Mouse (Mus musculus) stomach, embryonic 14.5 days (tissue): Measurements from ENCODE around the gene Phc2. TPM values are rescaled to one million over a fixed set of nuclear protein-coding genes. Genes with fewer than 3 reads are reported as not detected.

ENCODE experiments used
- ATAC-seq: fragments of 200-750 bp; cut with Nextera tagmentation; 2 replicates; pipeline ENCODE4 v1.8.0; 2017; ENCODE audit warnings: low read depth, moderate TSS enrichment; ENCODE audit not compliant: insufficient number of reproducible peaks, insufficient read depth, low FRiP score
- H3K27ac ChIP-seq: fragments of 300-500 bp; sonication (generic); 2 replicates; pipeline ENCODE4 v1.5.1; 2014; ENCODE audit warnings: mild to moderate bottlenecking, low read length, moderate library complexity, mixed read lengths
- H3K27me3 ChIP-seq: fragments of 300-500 bp; sonication (generic); 2 replicates; pipeline ENCODE4 v1.6.1; 2014; ENCODE audit warnings: low read length, control low read depth, mixed read lengths; ENCODE audit not compliant: control insufficient read depth, insufficient read depth
- H3K36me3 ChIP-seq: fragments of 300-500 bp; sonication (generic); 2 replicates; pipeline ENCODE4 v1.6.1; 2014; ENCODE audit warnings: mild to moderate bottlenecking, control low read depth, low read length, moderate library complexity, mixed read lengths; ENCODE audit not compliant: control insufficient read depth, insufficient read depth
- H3K4me1 ChIP-seq: fragments of 300-500 bp; sonication (generic); 2 replicates; pipeline ENCODE4 v1.6.1; 2014; ENCODE audit warnings: low read length, control low read depth, mixed read lengths; ENCODE audit not compliant: control insufficient read depth, insufficient read depth
- H3K4me2 ChIP-seq: fragments of 300-500 bp; sonication (generic); replicated peaks from 2 replicates; pipeline ENCODE4 v1.6.1; 2014; ENCODE audit warnings: low read depth, low read length, control low read depth
- H3K4me3 ChIP-seq: fragments of 300-500 bp; sonication (generic); 2 replicates; pipeline ENCODE4 v1.5.1; 2014; ENCODE audit warnings: low read depth, low read length, control low read depth
- H3K9ac ChIP-seq: fragments of 300-500 bp; sonication (generic); replicated peaks from 2 replicates; pipeline ENCODE4 v1.6.1; 2014; ENCODE audit warnings: low read depth, mild to moderate bottlenecking, control low read depth, low read length, moderate library complexity, mixed read lengths
- H3K9me3 ChIP-seq: fragments of 300-500 bp; sonication (generic); 2 replicates; pipeline ENCODE4 v1.6.1; 2016; ENCODE audit warnings: low read depth, low read length, control low read depth; ENCODE audit not compliant: control insufficient read depth
- WGBS: fragments of 180-500 bp; shearing (Covaris S2); extraction: QIAGEN DNeasy Blood & Tissue Kit; methylation state at CpG from one replicate; pipeline ENCODE4 v1.1.7; 2014; 5-methylcytosine and 5-hydroxymethylcytosine counted together
- polyA plus RNA-seq: library from polyadenylated mRNA; unstranded; fragments of >200 nt; fragmentation: Nextera tagmentation; extraction: Ambion mirVana; gene quantifications from 2 replicates; pipeline ENCODE4 v1.2.1, GENCODE M21; 2014

The Phc2 gene
- polyA plus RNA-seq, 1 experiment from 2014 or later, result 22.9 TPM

DNA sequence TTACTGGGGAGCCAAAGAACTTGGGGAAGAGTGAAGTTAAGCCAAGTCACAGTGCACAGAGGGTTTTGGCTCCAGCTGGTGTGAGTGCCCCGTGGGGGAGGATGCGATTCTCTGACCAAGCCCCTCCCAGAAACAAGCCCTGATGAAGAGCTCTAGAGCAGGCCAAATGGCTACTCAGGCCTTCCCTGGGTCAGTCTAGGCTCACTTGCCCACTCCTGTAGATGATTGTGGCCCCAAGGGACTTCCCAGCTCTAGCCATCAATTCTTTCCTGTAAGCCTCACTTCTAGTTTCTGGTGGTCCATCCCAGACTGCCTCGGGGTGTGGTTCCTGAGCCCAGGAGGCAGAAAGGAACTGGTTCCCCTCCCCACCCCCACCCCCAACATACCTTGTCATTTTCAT lies 100.6 kb downstream of the Phc2 start, which contains the start of gene A3galt2:
Gene A3galt2 (plus strand): TSS at position 301 of the 400 bp plus-strand sequence.
- Histone ChIP-seq H3K9ac (no peak within 1 kb of the TSS), H3K4me3 (no peak within 1 kb of the TSS), H3K36me3 (peaks cover 25% of the 10 kb centered on the region), H3K4me2 (no peak within 1 kb of the TSS), H3K27me3 (no peaks in the 10 kb centered on the region), H3K27ac (no peak within 1 kb of the TSS), H3K4me1 (no peaks in the 10 kb centered on the region), H3K9me3 (no peaks in the 10 kb centered on the region)
- WGBS, result 63% methylated on average over 3 of the region's 3 CpGs
- no peak for ATAC-seq

DNA sequence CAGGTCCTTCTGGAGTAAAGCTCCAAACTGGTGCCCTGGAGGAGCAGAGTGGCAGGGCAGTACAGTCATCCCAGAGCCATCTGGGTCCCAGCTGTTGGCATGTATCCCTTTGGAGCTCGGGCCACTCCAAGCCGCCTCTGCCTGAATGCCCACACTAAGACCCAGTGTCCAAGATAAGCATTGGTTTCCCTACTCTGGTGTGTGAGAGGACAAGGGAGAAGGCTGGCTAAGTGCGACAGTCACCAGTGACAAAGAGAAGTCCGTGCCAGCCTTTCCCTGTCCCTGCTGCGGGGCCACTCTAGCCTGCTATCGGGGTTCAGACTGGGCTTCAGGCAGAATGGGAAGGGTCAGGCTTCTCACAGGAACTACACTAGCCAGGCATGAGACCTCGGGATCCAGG lies 101.4 kb downstream of the Phc2 start:
- Histone ChIP-seq H3K9me3 (no peaks in the 10 kb centered on the region), H3K27ac (no peak overlapping the region), H3K4me3 (no peak overlapping the region), H3K27me3 (no peaks in the 10 kb centered on the region), H3K4me1 (no peaks in the 10 kb centered on the region), H3K36me3 (peaks cover 16% of the 10 kb centered on the region), H3K9ac (no peak overlapping the region), H3K4me2 (no peak overlapping the region)
- no peak for ATAC-seq
- 82% methylated on average over 7 of the region's 7 CpGs for WGBS

DNA sequence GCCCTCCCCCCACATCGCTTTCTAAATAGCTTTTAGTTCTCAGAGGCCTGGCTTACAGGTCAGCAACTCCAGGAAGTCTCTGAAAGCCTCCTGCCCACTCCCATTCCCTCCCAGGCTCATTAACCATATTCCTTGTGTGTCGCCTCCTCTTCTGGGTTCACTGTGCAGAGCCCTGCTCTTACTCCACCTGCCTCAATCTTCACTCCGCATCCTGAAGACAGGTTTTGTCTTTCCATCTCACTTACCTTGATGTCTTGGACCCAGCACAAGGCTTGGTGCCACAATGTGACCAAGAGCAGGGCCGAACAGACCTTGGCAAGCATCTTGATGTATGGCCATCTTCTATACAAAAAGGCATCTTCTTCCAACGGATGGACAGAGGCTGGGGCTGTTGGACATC lies 104.7 kb downstream of the Phc2 start:
- no peaks in the 10 kb centered on the region for H3K4me1 ChIP-seq
- H3K4me3 ChIP-seq, result no peak overlapping the region
- WGBS, result 68% methylated on average over 5 of the region's 5 CpGs
- H3K9ac ChIP-seq, result no peak overlapping the region
- H3K27ac ChIP-seq, result no peak overlapping the region
- H3K4me2 ChIP-seq, result no peak overlapping the region
- ATAC-seq, result no peak
- H3K27me3 ChIP-seq, result no peaks in the 10 kb centered on the region
- H3K9me3 ChIP-seq, result no peaks in the 10 kb centered on the region
- H3K36me3 ChIP-seq, result no peaks in the 10 kb centered on the region; the same call in 1 of the 2 replicates

GRCm38 (mm10) chr4:128760029-128760428 lies 105.5 kb downstream of the Phc2 start:
- no peak for ATAC-seq
- Histone ChIP-seq H3K9ac (no peak overlapping the region), H3K27ac (no peak overlapping the region), H3K9me3 (no peaks in the 10 kb centered on the region), H3K36me3 (no peaks in the 10 kb centered on the region), H3K4me3 (no peak overlapping the region), H3K4me2 (no peak overlapping the region), H3K27me3 (no peaks in the 10 kb centered on the region), H3K4me1 (no peaks in the 10 kb centered on the region)
- WGBS, result 87% methylated on average over 6 of the region's 6 CpGs

GRCm38 (mm10) chr4:128766929-128767328 lies 112.4 kb downstream of the Phc2 start:
- Histone ChIP-seq H3K36me3 (no peaks in the 10 kb centered on the region), H3K4me3 (no peak overlapping the region), H3K27me3 (no peaks in the 10 kb centered on the region), H3K9ac (no peak overlapping the region), H3K4me2 (no peak overlapping the region), H3K9me3 (no peaks in the 10 kb centered on the region), H3K4me1 (0 out of 2 replicates have a peak, but pooled peaks cover 3% of the 10 kb centered on the region), H3K27ac (no peak overlapping the region)
- no peak for ATAC-seq
- WGBS, result 87% methylated on average over 20 of the region's 20 CpGs

DNA sequence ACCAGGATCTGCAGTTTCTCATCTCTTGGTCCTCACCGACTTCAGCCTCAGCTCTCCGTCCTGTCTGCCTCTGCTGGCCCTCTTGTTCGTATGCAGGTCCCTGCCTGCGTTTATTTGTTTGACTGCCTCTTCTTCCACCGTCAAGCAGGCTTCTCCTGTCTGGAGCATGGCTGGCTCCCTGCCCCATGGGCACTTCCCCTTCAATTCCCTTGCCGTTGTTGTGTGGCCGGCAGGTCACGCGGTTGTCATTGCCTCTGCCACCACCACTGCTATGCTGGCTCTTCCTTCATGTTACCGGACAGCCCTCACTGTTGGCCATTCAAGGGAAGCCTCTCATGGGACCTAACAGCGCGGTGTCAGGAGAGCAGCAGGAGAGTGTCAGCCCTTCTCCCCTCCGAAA lies 113.6 kb downstream of the Phc2 start:
- no peak for ATAC-seq
- Histone ChIP-seq H3K36me3 (peaks cover 7% of the 10 kb centered on the region), H3K4me1 (0 out of 2 replicates have a peak, but pooled peaks cover 3% of the 10 kb centered on the region), H3K4me3 (no peak overlapping the region), H3K27me3 (no peaks in the 10 kb centered on the region), H3K9me3 (no peaks in the 10 kb centered on the region), H3K9ac (no peak overlapping the region), H3K27ac (no peak overlapping the region), H3K4me2 (no peak overlapping the region)
- 65% methylated on average over 13 of the region's 13 CpGs for WGBS

GRCm38 (mm10) chr4:128769569-128770355 lies 115.3 kb downstream of the Phc2 start:
- WGBS, result 66% methylated on average over 13 of the region's 13 CpGs
- Histone ChIP-seq H3K4me1 (0 out of 2 replicates have a peak, but pooled peaks cover 3% of the 10 kb centered on the region), H3K4me2 (no peak overlapping the region), H3K4me3 (no peak overlapping the region), H3K9me3 (no peaks in the 10 kb centered on the region), H3K27me3 (no peaks in the 10 kb centered on the region), H3K27ac (no peak overlapping the region), H3K36me3 (peaks cover 24% of the 10 kb centered on the region), H3K9ac (no peak overlapping the region)
- ATAC-seq, result no peak

DNA sequence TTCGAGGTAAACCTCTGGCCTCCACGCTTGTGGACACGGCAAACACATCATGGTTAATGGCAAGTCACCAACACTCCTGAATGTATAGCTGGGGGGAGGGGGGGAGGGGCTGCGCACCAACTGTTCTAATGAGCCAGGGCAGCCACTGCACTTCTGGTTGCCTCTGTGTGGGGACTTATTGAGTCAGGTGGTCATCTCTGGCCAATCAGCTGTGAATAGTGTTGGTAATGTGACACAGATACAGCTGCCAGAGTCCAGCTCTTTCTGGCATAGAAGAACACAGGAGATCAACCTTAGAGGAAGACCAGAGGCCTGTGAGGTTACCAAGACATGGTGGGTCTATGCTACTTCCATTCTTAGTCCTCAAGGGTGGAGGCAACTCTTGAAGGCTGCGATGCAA lies 116.2 kb downstream of the Phc2 start:
- H3K4me1 ChIP-seq, result 0 out of 2 replicates have a peak, but pooled peaks cover 3% of the 10 kb centered on the region
- 79% methylated on average over 5 of the region's 5 CpGs for WGBS

More for the DNA sequence above, 116.2 kb downstream of the Phc2 start:
- H3K9me3 ChIP-seq, result no peaks in the 10 kb centered on the region
- H3K27me3 ChIP-seq, result no peaks in the 10 kb centered on the region
- H3K4me3 ChIP-seq, result no peak overlapping the region
- H3K27ac ChIP-seq, result no peak overlapping the region
- H3K4me2 ChIP-seq, result no peak overlapping the region
- ATAC-seq, result no peak
- H3K36me3 ChIP-seq, result peaks cover 33% of the 10 kb centered on the region
- no peak overlapping the region for H3K9ac ChIP-seq
